Mouse (Mus musculus) left cerebral cortex, postnatal 25 days (tissue): ENCODE measurements around the gene Eif4g1. TPM values are rescaled to one million over a fixed set of nuclear protein-coding genes. Genes with fewer than 3 reads are reported as not detected.
A peak's percentile ranks its signal among the peaks of the same experiment; 100 is the strongest.

Experiments used
- DNase-seq, 2 experiments: peaks; one replicate each; pipeline ENCODE4 v3.0.0; 2022; ENCODE audit warnings: low spot score in 2 of 2, mixed read lengths in 1 of 2
- intact Hi-C: fragments of 180-260 bp; cut with DNase I; formaldehyde crosslinking; loops from one replicate; pipeline ENCODE4 v1.15.1; 2025
- total RNA-seq, 2 experiments: library from RNA; stranded (reverse); gene quantifications; 2 replicates each; pipeline ENCODE4 v1.2.3; 2021

Gene Eif4g1
- total RNA-seq, 2 experiments from 2014 or later: 279 to 287 TPM

GRCm38 (mm10) chr16:20717181-20717977, 49.3 kb downstream of the Eif4g1 start, which contains the start of the genes Polr2h and Clcn2:
TSS of gene Polr2h (plus strand) at chr16:20717665.
TSS of gene Clcn2 (minus strand) at chr16:20717746.
- peak; percentile 97 to 99 for DNase-seq
- intact Hi-C loops: loop anchor here (1.0 to 5.0 kb wide), 7 partner anchors 15 to 475 kb away; partner anchors contain the start of gene Chrd

- no peak for DNase-seq
- intact Hi-C loops: loop anchor here (1.0 to 5.0 kb wide), 7 partner anchors 15 to 474 kb away; partner anchors contain the start of gene Chrd
Observed at GRCm38 (mm10) chr16:20717978-20718670, 50.0 kb downstream of the Eif4g1 start.

GRCm38 (mm10) chr16:20721808-20722207, 53.7 kb downstream of the Eif4g1 start:
- DNase-seq: no peak
- intact Hi-C loops: no loop called here

DNA sequence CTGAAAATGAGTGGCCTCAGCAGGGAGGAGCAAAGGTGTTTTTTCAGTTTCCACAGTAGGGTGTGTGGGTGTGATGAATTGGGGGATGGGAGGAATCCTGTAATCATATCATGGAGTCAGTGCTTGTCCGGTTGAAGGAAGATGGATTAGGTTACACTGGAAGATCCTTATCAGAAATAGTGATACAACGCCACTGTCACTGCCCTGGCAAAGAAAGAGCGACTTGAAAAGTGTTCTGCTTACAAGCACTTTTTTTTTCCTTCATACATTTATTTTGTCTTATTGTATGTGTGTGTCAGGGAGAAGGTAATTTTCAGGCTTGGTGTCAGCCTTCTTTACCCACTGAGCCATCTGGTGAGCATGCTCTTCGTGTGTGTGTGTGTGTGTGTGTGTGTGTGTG, 54.6 kb downstream of the Eif4g1 start:
- no peak for DNase-seq
- intact Hi-C loops: no loop called here

GRCm38 (mm10) chr16:20723247-20723646, 55.1 kb downstream of the Eif4g1 start:
- DNase-seq: no peak
- intact Hi-C loops: no loop called here

- DNase-seq: no peak
Observed at GRCm38 (mm10) chr16:20724338-20724748, 56.2 kb downstream of the Eif4g1 start.

GRCm38 (mm10) chr16:20725321-20725720, 57.2 kb downstream of the Eif4g1 start:
- intact Hi-C loops: loop anchor here (2.0 kb wide), 1 partner anchor 35 kb away; no protein-coding TSS in a partner anchor
- DNase-seq: no peak

More at GRCm38 (mm10) chr16:20724338-20724748, 56.2 kb downstream of the Eif4g1 start:
- intact Hi-C loops: loop anchor here (2.0 kb wide), 1 partner anchor 36 kb away; no protein-coding TSS in a partner anchor

DNA sequence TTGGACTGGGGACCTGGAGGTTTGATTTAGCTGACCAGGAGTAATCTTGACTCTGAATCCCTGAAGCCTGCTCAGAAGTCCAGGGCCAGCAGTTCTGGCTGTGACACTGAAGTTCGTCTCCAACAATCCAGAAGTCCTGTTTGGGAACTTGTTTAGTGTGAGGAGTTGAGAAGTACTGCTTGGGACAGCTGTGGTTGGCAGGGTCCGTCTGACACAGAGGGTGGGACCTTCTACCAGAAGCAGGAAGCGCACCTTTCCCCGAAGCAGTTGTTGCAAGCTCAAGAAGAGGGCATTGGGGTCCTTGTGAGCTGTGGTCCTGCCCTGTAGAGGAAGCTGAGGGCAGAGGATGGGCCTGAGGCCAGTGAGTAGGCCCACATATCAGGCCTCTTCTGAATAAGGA, 57.6 kb downstream of the Eif4g1 start:
- intact Hi-C loops: loop anchor here (2.0 kb wide), 1 partner anchor 35 kb away; no protein-coding TSS in a partner anchor
- no peak for DNase-seq

DNA sequence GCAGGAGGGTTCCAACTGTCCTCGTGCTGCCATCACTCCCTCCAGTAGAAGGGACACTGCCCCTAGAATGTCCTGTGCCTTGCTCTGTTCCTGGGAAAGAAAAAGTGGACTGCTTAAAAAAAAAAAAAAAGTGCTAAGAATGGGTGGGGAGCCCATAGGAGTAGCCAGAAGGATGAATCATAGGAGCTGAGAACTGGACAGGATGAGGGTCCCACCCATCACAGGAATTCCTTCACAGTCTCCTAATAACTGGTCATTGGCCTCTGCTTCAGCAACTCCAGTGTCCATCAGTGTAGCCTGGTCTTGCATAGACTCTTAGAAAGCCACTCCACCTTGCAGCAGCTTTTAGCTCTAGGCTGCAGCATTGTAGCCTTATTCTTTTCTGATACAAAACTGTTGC, 58.3 kb downstream of the Eif4g1 start:
- intact Hi-C loops: no loop called here
- DNase-seq: no peak

DNA sequence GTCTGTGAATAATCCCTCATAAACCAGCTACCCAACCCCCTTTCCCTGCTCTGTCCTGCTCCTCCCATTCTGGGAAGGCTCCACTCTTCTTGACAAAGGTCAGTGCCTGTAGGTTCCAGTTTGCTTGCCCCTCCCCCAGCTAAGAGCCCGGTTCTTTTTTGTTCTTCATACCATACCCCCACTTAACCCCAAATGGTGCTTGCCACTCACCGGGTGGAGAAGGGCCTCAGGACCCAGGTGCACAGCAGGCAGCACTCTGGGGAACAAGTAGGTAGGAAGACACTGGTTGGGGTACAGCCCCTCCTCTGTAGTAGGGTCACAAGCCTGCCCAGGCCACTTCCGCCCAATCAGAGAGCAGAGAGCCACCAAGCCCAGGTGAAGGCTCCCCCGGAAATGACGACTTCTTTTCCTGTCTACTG, 62.2 kb downstream of the Eif4g1 start:
- intact Hi-C loops: loop anchor here (5.0 kb wide), 1 partner anchor 457 kb away; no protein-coding TSS in a partner anchor

DNA sequence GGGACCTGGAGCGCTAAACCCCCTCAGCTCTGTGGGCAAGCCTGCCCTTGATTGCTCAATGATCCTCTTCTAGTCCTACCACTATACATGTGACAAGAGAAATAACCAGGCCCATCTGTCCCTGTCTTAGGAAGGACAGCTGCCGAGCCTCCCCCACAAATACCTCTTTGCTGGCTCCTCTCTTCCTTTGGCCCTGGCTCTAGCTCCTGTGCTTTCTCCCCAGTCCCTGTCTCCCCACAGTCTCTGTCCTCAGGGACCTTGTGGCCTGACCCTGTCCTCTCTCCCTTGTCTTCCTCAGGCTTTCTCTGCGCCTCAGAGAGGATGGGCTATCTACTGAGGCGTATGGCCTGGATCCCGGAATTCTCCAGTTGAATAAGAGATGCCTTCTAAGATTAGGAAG, 63.6 kb downstream of the Eif4g1 start:
- intact Hi-C loops: loop anchor here (1.0 to 5.0 kb wide), 4 partner anchors 15 to 456 kb away; partner anchors contain the start of genes Clcn2 and Polr2h
- peak; percentile 49 to 85 for DNase-seq

More for the DNA sequence above, 62.2 kb downstream of the Eif4g1 start:
- DNase-seq: no peak

- intact Hi-C loops: loop anchor here (1.0 to 5.0 kb wide), 4 partner anchors 16 to 455 kb away; partner anchors contain the start of genes Clcn2 and Polr2h
Observed at GRCm38 (mm10) chr16:20732251-20732924, 64.3 kb downstream of the Eif4g1 start.

DNA sequence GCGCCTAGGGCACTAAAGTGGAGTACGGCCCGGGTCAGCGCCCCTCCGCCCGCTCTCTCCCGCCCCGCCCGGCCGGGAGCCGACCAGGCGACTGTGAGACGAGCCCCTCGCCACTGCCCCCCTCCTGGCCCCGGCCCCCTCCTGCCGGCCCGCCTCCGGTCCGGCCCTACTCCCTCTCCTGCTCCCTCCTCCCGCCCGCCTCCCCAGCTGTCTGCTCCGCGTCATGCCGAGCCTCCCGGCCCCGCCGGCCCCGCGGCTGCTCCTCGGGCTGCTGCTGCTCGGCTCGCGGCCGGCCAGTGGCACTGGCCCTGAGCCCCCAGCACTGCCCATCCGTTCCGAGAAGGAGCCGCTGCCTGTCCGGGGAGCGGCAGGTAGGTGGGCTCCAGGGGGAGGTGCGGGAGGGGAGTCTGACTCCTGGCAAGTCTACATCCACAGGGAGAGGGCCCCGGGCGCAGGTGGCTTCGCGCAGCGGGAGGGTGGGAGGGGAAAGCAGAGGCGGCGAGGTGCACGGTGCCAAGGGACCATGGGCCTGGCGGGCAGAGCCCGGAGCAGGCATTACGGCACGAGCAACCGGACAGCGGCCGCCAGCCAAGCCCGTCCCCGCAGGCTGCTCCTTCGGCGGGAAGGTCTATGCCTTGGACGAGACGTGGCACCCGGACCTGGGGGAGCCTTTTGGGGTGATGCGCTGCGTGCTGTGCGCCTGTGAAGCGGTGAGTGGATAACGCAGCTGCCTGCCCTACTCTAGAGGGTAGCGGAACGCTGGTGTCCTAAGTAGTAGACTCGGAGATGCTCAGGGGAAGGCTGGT, 65.0 kb downstream of the Eif4g1 start, which contains the start of gene Chrd:
Gene Chrd, plus strand, starts transcription at position 203 of the 806 bp plus-strand sequence.
- intact Hi-C loops: loop anchor here (1.0 to 5.0 kb wide), 4 partner anchors 16 to 454 kb away; partner anchors contain the start of genes Clcn2 and Polr2h
- peak; percentile 64 to 67 for DNase-seq

More at GRCm38 (mm10) chr16:20732251-20732924, 64.3 kb downstream of the Eif4g1 start:
- DNase-seq: no peak

- intact Hi-C loops: loop anchor here (2.0 to 5.0 kb wide), 2 partner anchors 17 to 453 kb away; partner anchors contain the start of genes Clcn2 and Polr2h
- DNase-seq: no peak
Observed at GRCm38 (mm10) chr16:20733731-20734730, 65.9 kb downstream of the Eif4g1 start, which contains the start of gene Thpo. TSS of gene Thpo (minus strand) at chr16:20734511.

- no peak for DNase-seq
- intact Hi-C loops: no loop called here
Observed at GRCm38 (mm10) chr16:20735651-20736050, 67.5 kb downstream of the Eif4g1 start.

DNA sequence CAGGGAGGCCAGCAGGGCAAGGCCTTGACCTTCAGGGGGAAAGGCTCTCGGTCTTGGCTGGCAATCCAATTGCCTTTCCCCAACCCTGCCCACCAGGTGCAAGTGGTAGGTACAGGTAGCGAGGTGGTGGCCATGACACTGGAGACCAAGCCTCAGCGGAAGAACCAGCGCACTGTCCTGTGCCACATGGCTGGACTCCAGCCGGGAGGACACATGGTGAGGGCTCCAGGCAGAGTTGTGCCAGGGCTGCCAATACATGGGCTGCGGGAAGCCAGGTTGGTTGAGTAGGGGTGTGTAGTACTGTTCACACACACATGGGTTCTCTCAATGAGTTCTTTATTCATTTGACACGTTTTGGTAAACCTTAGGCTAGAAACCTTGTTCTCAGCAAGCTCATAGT, 68.1 kb downstream of the Eif4g1 start:
- intact Hi-C loops: no loop called here

DNA sequence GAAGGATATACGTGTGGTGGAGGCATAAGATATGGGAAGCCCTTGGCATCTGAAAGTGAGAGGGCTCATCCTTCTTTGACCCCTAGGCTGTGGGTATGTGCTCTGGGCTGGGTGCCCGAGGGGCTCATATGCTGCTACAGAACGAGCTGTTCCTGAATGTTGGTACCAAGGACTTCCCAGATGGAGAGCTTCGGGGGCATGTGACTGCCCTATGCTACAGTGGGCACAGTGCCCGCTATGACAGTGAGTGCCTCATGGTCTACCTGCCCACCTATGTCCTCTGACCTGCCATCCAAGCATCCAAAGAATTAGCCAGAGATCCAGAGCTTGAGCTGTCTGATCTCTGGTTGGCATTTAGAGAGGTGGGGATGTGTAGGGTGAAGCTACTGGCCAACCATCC, 68.7 kb downstream of the Eif4g1 start:
- intact Hi-C loops: no loop called here
- no peak for DNase-seq

More for the DNA sequence above, 68.1 kb downstream of the Eif4g1 start:
- DNase-seq: no peak
